Mouse (Mus musculus): ENCODE data around the gene Ybx1.

DNA sequence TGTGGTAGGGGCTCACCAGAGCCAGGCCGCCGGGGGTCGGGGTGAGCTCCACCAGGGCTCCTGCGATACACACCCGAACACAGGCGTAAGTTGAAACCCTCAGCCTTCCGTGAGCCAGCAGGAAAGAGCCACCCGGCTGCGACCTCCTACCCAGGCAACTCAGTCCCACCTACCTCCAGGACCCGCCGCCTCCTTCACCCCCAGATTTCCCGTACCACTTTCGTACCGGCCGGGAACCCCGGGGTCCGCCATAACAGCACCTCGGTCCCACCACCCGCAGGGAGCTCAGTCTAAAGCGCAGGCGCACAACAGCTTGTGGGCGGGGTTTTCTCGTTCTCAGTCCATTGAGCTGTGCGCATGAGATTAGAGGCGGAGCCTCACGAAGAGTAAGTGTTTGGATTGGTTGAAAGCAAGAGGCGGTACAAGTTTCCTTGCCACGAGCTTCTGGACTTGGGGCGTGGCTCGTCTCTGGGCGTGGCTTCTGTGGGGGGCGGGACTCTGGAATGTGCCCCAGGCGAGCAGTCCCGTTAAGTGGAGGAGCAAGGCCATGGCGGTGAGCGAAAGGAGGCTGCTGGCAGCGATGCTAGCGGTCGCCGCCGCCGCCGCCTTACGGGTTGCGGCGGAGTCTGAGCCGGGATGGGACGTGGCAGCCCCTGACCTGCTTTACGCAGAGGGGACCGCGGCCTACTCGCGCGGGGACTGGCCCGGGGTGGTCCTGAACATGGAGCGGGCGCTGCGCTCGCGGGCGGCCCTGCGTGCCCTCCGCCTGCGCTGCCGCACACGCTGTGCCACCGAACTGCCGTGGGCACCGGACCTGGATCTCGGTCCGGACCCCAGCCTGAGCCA lies 61.8 kb downstream of the Ybx1 start, which contains the start of the genes AU022252 and P3h1:
- no peak for TF ChIP-seq GATA1 (IDR thresholded peaks at IDR 0.05; ENCODE audit: borderline replicate concordance, low read length)
- TF ChIP-seq FLI1 (IDR thresholded peaks at IDR 0.05; ENCODE audit: low read length) = no peak
